Mouse (Mus musculus) gastrocnemius, postnatal 14 days (tissue): ENCODE data around the gene Gpr157. TPM values are rescaled to one million over a fixed set of nuclear protein-coding genes. Genes with fewer than 3 reads are reported as not detected.

ENCODE experiments used
- DNase-seq: peaks from one replicate; pipeline ENCODE4 v3.0.0; 2021; ENCODE audit warnings: mixed read lengths
- intact Hi-C: fragments of 180-260 bp; cut with DNase I; formaldehyde crosslinking; loops from one replicate; pipeline ENCODE4 v1.15.1; 2025; ENCODE audit warnings: low total_unique reads
- total RNA-seq, 2 experiments: library from RNA; stranded (reverse); gene quantifications; 2 replicates each; pipeline ENCODE4 v1.2.3; 2021

Gpr157 gene
- total RNA-seq, 2 experiments from 2014 or later = 19.3 to 20.2 TPM

DNA sequence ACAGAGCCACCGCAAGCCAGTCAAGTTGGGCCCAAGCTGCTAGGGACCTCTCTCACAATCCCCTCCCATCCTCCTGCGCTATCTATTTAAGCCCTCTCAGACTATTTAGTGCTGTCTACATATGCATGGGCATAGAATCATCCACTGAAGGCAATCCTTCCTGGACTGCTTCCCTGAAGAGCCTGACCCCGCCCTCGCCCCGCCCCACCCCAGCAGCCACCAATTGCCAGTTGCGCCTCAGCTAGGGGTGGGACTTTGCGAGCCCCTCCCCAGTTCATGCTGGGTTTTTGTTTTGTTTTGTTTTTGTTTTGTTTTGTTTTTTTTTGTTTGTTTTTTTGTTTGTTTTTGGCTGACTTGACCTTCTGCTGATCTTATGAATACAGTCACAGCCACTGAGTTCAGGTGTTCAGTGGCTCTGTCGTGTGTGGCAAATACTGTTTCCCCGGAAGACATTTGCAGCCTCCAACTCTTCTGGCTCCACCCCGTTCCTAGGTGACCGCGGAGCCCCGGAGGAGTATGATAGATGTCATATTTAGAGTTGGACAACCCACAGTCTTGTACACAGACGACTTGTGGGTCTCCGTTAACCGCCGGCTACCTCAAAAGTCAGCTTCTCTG lies 20.4 kb upstream of the Gpr157 start:
- DNase-seq = no peak
- intact Hi-C loops = no loop called here

DNA sequence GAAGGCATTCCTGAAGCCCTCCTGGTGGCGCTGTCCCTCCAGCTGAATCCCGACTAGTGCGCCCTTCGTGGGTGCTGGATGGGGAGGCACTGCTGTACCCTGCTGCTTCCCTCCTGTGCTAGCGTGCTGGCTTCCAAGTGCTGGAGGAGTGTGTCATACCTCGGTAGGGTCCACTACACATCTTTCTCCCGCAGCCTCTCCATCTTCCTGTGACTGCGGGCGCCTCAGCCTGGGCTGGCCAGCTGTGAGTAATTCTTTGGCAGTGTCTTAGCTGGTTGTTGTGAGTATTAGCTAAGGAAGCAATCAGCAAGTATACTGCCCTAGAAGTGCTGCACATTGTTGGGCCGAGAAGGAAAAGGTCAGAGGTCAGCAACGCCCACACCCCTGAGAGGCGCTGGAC lies 18.9 kb upstream of the Gpr157 start:
- no peak for DNase-seq
- intact Hi-C loops = no loop called here

- DNase-seq = no peak
- intact Hi-C loops = loop anchor here (1.0 to 5.0 kb wide), 2 partner anchors 14 to 33 kb away; no protein-coding TSS in a partner anchor
These were observed 17.0 kb upstream of the Gpr157 start for GRCm38 (mm10) chr4:150070136-150070535.

- DNase-seq = no peak
- intact Hi-C loops = loop anchor here (5.0 kb wide), 1 partner anchor 35 kb away; no protein-coding TSS in a partner anchor
These were observed 14.6 kb upstream of the Gpr157 start for GRCm38 (mm10) chr4:150072416-150073101.

DNA sequence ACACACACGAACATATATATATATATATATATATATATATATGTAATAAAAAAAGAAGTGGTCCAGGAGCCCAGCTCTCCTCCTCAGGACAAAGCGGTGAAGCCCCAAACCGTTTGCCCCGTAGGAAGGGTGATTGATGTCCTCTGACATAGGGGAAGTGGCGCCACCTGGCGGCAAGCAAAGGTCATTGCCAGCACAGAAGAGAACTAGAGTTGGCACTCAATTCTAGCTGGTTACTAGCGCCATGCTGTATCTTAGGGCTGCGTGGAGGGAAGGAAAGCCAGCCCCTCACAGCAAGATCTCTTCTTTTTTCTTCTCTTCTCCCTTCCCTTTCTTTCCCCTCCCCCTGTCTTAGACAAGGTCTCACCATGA lies 14.1 kb upstream of the Gpr157 start:
- intact Hi-C loops = loop anchor here (5.0 kb wide), 1 partner anchor 36 kb away; no protein-coding TSS in a partner anchor
- peak; percentile 59 for DNase-seq

GRCm38 (mm10) chr4:150075350-150075749 lies 11.8 kb upstream of the Gpr157 start:
- no peak for DNase-seq
- intact Hi-C loops = no loop called here

DNA sequence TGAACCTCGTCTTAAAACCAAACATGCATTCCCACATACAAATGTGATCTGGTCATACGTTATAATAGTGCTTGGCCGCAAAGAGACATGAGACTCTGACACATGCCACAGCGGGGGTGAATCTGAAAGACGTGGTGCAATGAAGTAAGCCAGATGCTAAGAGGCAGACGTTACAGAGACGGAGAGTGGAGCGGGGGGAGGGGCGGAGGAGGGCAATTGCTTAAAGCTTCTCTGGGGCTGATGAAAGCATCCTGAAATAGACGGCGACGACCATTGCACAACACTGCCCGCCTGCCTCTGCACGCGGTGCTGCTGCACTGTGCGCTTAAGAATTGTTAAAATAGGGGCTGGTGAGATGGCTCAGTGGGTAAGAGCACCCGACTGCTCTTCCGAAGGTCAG lies 11.0 kb upstream of the Gpr157 start:
- no peak for DNase-seq
- intact Hi-C loops = no loop called here

GRCm38 (mm10) chr4:150078646-150079045 lies 8.5 kb upstream of the Gpr157 start:
- intact Hi-C loops = no loop called here
- DNase-seq = no peak

DNA sequence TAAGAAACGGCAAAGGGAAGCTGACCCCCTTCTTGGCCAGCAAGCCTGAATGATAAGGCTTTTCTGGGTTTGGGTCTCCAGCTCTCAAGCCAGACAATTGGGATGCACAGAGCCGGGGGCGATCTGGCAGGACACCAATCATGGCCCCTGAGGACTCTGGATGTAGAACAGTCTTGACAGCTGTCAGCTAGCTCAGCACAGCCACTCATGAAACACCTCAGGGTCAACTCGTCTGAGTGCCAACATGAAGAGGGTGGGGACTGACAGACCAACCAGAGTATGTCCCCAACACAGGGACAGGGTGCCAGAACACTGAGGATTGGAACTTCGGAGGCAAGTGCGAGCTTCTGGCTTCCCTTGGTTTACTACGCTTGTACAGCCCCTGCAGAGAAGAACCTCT lies 7.9 kb upstream of the Gpr157 start:
- intact Hi-C loops = no loop called here
- no peak for DNase-seq

GRCm38 (mm10) chr4:150080330-150080967 lies 6.7 kb upstream of the Gpr157 start:
- no peak for DNase-seq
- intact Hi-C loops = no loop called here

DNA sequence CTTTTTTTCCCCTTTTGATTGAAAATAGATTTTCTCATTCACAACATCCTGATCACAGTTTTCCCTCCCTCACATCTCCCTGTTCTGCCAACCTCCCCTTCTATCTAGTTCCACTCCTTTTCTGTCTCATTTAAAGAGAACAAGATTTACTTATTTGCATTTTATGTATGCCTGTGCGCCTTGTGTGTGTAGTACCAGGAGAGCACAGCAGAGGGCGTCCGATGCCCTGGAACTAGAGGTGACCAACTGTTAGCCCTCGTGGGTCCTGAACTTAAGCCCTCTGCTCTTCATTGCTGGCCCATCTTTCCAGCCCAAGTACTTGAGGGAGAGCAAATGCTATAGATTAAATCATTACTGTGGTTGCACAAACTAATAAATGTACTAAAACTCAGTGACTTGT lies 1.8 kb upstream of the Gpr157 start:
- intact Hi-C loops = no loop called here
- DNase-seq = no peak

- intact Hi-C loops = no loop called here
- DNase-seq = no peak
These were observed 364 bp upstream of the Gpr157 start for GRCm38 (mm10) chr4:150086841-150087160.

GRCm38 (mm10) chr4:150087890-150088530 lies 845 bp downstream of the Gpr157 start:
- intact Hi-C loops = no loop called here
- DNase-seq = no peak

DNA sequence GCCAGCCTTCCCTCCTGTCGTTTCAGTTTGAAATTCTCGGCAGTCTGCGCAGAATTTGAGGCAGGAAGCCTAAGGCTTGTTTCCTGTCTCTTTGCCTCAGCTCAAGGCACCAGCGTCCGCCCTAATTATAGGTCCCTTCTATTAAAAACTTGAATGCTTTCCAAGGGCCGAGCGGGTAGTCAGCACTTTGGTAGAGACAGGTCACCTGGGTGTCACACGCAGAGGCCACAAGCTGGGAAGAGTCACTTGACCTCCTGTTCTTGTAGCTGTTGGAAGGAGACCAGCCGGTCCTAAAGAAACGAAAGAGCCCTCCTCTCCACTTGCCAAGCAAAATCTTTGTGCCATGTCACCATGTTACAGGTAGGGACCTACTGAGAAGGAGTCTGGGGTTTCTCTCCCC lies 2.0 kb downstream of the Gpr157 start:
- DNase-seq = peak; percentile 32
- intact Hi-C loops = no loop called here

GRCm38 (mm10) chr4:150091887-150092582 lies 4.9 kb downstream of the Gpr157 start:
- intact Hi-C loops = loop anchor here (10.0 kb wide), 1 partner anchor 287 kb away; no protein-coding TSS in a partner anchor
- DNase-seq = no peak

GRCm38 (mm10) chr4:150092583-150092902 lies 5.4 kb downstream of the Gpr157 start:
- intact Hi-C loops = loop anchor here (10.0 kb wide), 1 partner anchor 288 kb away; no protein-coding TSS in a partner anchor

DNA sequence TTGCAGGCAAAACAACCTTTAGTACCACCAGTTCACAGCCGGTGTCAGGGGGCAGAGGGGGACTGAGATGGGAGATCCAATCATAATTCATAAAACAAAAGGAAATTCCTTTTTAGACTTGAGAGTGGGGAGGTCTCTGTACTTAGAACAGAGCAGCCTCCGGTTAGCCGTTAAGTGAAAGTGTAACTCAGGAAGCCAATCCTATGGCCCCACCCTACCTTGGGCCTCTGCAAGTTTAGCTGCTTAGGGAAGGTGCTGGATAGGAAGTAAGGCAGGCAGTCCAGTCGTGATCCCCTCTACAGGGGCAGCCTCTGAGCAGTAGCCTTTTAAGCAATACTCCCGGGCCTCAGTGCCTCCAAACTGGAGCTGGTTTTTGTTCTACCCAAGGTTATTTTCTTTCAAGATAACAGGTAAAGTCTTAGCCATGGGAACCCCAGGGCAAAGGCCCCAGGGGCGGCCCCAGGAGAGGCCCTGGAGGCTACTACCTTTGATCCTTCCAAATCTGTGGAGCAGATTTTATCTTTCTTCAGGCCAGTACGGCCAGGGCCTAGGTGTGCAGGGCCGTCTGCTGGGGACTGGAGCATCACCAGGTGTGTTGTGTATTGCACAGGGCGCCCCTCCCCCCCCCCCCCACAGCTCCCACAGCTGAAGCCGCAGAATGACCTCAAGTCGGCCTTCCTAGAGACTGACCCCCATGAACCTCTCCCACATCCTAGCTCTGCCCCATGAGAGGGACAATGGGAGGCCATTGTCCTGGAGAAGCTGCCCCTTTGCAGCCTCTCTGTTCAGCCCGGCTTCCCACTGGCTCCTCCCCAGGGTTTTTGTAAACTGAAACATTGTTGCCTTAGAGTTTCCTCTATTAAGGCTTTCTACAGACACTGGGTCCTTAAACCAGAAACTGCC lies 6.6 kb downstream of the Gpr157 start:
- intact Hi-C loops = loop anchor here (10.0 kb wide), 1 partner anchor 289 kb away; no protein-coding TSS in a partner anchor
- no peak for DNase-seq

More at GRCm38 (mm10) chr4:150092583-150092902, 5.4 kb downstream of the Gpr157 start:
- no peak for DNase-seq

GRCm38 (mm10) chr4:150094463-150094789 lies 7.3 kb downstream of the Gpr157 start:
- DNase-seq = no peak
- intact Hi-C loops = loop anchor here (10.0 kb wide), 1 partner anchor 290 kb away; no protein-coding TSS in a partner anchor

DNA sequence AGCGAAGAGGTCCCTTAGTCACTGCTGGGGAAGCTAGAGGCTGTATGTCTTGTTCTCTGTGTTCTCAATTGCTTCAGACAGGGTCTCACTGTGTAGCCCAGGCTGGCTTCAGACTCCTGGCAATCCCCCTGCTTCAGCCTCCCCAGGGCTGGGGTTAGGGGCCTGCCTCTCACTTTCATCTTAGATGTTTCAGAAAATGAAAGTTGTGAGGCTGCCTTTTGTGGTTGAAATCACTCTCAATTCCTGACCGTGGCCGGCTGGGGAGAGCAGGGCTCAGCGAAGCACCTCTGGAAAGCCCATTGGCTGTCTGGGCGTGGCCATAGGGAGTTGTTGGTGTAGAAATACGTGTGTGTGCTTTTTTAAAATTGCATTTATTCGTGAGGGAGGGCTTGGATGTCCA lies 9.1 kb downstream of the Gpr157 start:
- intact Hi-C loops = loop anchor here (10.0 kb wide), 1 partner anchor 292 kb away; no protein-coding TSS in a partner anchor
- DNase-seq = no peak
